Mouse (Mus musculus): Measurements from ENCODE around the gene Fth1.
"Not testable (repeated sequence)": the region's sequence is repeated elsewhere in the genome, so short reads cannot be mapped to it uniquely, and the experiment has no call there.

Gene Fth1

GRCm38 (mm10) chr19:9964205-9964916 lies 16.0 kb upstream of the Fth1 start:
- DNase-seq (ENCODE audit: low spot score), result no peak

DNA sequence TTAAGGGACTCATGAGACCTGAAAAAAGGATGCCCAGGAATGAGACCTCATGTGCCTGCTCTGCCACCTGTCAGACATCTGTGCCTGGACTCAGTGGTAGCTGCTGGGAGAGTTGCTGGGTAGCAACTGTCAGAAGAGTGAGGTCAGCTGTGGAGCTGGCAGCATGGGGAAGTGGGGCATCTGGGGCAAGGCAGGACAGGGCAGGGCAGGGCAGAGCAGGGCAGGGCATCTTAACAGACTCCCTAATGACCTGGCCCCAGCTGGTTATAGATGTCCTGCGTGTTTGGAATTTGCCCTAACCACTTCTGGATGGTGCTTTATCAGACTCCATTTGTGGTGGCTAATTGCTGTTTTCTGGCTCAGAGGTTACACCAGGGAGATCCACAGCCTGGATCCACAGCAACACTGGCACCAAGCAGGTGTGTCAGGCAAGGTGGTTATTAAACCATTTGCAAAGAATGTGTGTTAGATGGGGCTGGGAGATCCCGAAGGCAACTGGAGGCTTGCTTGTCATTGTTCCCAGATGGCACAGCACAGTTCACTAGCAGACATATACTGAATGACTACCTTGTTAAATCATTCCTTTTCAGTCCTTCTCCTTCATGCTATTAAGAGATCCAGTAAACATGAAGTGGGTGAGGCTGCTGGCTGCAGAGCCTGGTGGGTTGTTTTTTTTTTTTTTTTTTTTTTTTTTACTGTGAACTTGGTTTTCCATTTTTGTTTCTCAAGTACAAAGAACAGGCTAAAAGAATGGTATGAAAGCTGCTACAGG lies 14.1 kb upstream of the Fth1 start:
- no peak for DNase-seq (ENCODE audit: low spot score)

DNA sequence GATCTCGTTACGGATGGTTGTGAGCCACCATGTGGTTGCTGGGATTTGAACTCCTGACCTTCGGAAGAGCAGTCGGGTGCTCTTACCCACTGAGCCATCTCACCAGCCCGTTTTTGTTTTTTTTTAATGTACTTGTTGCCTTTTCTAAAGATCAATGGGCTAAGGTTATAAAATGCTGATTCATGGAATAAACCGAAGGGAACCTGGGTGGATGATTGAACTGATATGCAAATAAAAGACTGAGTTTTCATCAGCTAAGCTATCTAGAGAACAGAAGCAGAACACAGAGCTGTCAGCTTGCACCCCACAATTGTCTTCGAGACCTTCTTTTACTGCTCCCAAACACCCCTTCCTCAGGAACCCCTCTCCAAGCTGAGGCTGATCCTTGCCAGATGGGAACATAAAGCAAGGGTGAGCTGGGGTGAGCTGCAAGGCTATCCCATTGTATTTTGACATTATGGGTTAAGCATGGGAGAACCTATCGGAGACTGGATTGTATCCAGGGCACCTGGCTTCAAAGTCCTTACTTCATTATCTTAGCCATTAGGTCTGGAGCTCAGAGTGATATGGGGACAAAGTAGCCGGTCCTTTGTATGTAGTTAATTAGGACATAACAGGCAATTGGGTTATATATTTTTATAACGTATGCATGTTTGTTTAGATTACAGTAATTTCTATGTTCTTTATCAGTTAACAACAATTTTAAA lies 12.2 kb upstream of the Fth1 start:
- DNase-seq (ENCODE audit: low spot score), result no peak

DNA sequence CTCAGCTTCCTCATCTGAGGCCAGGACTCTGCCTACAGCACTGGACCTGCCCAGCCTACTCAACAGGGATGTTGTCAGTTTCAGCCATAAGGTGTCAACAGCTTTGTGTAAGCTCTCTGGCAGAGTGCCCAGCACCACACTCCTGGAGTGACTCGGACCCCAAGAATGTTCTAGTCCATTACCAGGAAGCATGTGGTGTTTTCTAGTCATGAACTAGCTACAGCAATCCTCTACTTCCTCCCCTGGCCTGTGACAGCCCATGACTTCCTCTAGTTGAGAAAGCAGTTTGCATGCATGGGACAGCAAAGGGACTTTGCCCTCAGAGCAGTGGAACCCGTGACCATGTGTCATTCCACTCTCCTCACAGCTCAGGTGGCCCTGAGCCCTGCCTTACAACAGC lies 5.5 kb upstream of the Fth1 start:
- not testable (repeated sequence) for DNase-seq (ENCODE audit: low spot score)

GRCm38 (mm10) chr19:9977085-9977484 lies 3.3 kb upstream of the Fth1 start:
- DNase-seq (ENCODE audit: low spot score), result no peak

DNA sequence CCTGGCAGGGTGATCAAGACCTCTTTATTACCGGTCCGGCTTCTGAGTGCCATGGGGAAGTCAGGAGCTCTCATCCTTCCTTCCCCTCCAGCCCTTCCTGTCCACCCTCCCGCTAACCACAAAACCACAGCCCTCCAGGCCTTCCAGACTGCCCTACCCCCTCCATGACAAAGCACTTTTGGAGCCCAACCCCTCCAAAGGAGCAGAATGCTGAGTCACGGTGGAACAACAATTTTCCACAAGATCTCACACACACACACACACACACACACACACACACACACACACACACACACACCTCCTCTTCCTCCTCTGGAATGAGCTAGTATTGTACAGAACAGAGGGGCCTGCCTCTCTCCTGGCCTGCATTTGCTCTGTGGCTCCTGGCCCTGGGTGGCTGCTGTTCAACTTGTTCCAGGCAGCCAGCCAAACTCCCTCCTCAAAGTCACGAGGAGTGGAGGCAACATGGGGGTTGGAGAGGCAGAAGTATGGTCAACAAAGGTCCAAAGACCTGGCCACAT lies 1.9 kb upstream of the Fth1 start:
- peak; percentile 42 for DNase-seq (ENCODE audit: low spot score)

DNA sequence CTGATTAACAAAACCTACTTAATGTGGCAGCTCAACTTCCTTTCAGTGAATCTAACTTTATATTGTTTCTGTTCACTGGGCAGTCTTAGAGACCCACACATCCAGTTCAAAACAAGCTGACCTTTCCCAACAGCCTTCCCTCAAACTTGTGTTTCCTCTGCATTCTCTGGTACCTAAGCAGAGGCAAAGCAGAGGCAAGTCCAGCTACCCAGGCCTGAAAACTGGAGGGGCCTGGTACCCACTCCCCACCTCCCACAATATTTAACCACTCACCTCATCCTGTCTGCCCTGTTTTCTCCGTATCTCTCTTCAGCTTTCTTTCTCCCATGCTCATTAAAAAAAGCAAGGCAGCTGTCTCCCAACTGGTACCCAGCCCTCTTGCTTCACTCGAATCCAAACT lies 1.2 kb upstream of the Fth1 start:
- no peak for DNase-seq (ENCODE audit: low spot score)

- DNase-seq (ENCODE audit: low spot score), result no peak
These were observed 1.2 kb downstream of the Fth1 start for GRCm38 (mm10) chr19:9981621-9982020.

DNA sequence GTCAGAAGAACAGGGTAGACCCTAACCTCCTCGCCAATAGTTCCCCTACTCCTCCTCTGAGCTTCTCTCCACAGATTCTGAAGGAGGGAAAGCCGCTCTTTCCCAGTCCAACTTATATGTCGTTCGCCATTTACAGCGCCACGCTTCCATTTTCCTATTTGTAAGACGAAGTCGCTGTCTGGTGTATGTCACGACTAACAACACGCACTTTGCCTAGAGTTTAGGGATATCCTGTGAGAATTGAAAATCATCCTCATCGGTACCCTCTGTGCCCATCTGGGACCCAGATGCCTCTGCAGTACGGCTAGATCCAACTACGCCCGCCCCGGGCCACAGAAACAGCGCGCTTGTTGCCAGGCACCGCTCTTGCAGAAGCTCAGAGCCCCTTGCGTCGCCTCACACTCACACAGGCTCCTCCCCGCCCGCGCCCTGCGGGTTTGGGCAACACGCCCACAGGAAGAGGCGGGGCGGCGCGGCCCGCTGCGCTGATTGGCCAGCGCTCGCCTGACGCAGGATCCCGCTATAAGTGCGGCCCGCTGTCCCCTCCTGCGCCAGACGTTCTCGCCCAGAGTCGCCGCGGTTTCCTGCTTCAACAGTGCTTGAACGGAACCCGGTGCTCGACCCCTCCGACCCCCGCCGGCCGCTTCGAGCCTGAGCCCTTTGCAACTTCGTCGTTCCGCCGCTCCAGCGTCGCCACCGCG lies 1.9 kb downstream of the Fth1 start:
- DNase-seq (ENCODE audit: low spot score), result peak; percentile 99

GRCm38 (mm10) chr19:9982852-9983542 lies 2.6 kb downstream of the Fth1 start:
- peak; percentile 69 for DNase-seq (ENCODE audit: low spot score)

- DNase-seq (ENCODE audit: low spot score), result no peak
These were observed 4.0 kb downstream of the Fth1 start for GRCm38 (mm10) chr19:9984111-9985055.

GRCm38 (mm10) chr19:9985190-9985899 lies 4.9 kb downstream of the Fth1 start:
- no peak for DNase-seq (ENCODE audit: low spot score)

DNA sequence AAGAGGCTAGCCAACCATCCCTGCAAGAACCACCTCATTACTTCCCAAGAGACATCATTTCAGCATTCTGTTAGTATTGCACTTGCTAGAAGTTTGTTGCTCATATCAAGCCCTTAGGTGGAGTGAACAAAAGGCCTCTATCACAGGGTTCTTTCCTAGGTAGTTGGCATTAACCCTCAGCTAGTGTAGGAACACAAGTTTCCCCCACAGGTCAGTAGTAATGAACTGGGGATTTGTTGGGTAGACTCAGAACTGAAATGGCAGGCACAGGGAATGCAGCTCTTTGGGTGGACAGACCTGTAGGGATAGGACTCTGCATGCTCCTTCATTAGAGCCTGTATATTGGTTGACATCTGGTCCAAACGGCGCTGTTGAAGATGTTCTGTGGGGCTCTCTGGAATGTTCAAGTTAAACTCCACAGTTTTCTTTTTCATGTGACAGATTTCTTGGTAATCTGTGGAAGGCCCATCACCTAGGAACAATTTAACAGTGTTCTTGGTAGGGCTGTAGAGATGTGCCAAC lies 5.6 kb downstream of the Fth1 start:
- no peak for DNase-seq (ENCODE audit: low spot score)

DNA sequence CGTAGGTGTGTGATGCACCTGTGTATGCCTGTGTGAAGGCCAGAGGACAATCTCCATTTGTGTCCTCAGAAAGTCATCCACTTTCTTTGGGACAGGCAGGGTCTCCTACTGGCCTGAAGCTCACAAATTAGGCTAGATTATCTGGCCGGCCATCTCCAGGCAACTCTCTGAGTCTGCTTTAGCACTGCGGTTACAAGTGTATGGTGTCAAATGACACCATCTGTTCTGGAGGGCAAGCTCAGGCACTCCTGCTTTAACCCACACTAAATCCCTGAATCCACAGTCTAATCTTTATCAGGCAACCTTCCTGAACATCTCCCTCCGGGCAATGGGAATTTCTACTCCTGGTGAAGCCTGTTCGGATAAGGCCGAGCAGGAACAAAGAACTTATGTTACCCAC lies 6.8 kb downstream of the Fth1 start:
- DNase-seq (ENCODE audit: low spot score), result peak; percentile 59

DNA sequence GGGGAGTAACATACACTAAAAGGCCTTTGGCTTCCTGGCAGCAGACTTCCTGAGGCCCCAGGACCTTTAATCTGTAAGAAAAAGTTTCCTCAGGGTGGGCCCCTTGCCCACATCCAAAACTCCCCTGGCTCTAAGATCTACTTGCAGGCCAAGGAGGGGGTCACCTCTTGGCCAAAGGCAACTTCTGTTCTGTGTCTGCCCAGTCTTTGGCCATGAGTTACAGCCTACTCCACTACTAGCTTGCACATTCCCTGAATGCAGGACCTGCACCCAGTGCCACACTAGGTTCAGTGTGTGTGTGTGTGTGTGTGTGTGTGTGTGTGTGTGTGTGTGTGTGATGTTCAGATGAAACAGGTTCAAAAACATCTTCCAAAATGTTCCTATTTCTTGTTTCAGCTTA lies 7.2 kb downstream of the Fth1 start:
- no peak for DNase-seq (ENCODE audit: low spot score)

- peak; percentile 35 for DNase-seq (ENCODE audit: low spot score)
These were observed 8.9 kb downstream of the Fth1 start for GRCm38 (mm10) chr19:9989171-9989883.

GRCm38 (mm10) chr19:9989884-9990256 lies 9.5 kb downstream of the Fth1 start:
- DNase-seq (ENCODE audit: low spot score), result no peak

DNA sequence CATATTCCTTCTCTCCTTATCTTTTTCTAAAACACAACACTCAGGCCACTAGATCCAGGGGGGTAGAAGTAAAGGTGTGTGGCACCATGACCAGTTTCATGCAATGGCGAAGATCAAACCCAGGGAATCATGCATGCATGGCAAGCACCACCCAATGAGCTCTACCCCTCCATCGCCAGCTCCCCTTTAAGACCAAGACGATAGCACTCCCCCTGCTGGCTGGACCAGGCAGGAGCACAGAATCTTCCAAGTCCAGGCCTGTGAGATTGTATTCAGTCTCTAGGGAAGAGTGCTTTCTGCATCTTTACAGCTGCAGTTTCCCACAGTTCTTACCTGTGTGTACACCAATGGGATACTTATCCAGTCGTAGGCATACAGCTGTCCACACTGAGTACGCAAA lies 10.9 kb downstream of the Fth1 start:
- DNase-seq (ENCODE audit: low spot score), result peak; percentile 89

Measured in embryo, embryonic 10 days (tissue).